Mouse (Mus musculus) spleen, adult 12 weeks (tissue): ENCODE results near the gene Camsap2.

Experiments
- DNase-seq: peaks from one replicate; pipeline ENCODE4 v3.0.0; 2022; ENCODE audit warnings: low spot score

The Camsap2 gene

DNA sequence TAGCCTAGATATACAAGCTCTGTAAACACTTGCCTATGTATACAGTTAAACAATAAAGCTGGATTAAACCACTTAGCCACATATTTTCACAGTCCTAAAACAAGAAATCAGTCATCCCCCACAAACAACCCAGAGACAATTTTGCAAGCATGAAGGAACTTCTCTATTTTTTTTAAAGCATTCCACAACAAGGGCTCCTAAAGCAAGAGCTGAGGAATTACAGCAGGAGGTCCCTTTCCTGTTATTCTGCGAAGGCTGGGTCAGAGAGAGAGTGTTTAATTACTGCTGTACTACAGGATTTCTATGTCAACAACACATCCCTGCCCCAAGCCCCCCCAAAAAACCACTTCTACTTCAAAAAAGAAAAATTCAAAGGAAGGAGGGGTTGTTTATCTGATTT is 1.6 kb downstream of the Camsap2 start:
- DNase-seq, result no peak

GRCm38 (mm10) chr1:136343727-136344126 is 2.2 kb downstream of the Camsap2 start:
- no peak for DNase-seq

DNA sequence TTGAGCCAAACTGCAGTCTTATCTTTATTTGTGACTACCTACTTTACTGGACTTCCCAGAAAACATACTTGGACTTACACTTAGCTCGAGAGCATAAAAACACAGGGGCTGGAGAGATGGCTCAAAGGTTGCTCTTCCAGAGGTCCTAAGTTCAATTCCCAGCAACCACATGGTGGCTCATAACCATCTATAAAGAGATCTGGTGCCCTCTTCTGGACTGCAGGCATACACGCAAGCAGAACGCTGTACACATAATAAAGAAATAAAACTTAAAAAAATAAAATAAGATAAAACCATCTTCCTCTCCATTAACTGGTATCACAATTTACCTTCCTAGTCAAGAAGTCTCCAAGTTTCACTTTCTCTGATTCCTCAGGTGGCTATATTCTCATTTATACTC is 5.4 kb downstream of the Camsap2 start:
- DNase-seq, result no peak

- no peak for DNase-seq
Measured at GRCm38 (mm10) chr1:136334743-136335142, 11.2 kb downstream of the Camsap2 start.

DNA sequence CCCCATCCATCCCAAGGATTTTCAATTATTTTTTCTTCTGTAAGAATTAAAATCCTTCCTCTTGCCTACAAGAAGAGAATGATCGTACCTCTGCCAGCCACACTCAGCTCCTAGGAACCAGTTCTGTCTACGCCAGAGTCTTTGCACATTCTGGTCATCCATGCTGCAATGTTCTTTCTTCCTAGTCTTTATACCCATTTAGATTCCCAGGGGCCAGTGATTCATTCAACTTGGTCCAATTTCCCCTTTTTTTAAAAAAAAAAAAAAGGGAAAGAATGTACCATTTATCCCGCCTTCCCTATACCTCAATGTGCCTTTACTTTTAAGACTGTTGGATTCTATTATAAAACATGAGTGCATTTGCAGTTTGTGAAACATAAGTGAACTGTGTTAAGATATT is 12.4 kb downstream of the Camsap2 start:
- no peak for DNase-seq

DNA sequence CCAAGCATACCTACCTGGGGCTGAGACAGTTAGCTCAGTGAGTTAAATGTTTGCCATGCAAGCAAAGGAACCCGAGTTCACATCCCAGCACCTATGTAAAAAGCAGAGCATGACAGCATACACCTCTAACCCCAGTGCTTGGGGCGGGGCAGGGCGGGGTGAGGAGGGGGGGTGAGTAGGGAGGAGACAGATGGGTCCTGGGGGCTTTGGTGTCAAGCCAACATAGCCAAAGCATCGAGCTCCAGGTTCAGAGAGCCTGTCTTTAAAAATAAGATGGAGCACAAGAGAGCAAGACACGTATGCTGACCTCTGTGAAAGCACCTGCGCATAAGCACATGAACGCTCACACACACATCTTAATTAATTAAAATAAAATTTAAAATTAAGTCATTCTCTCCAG is 12.8 kb downstream of the Camsap2 start:
- no peak for DNase-seq

DNA sequence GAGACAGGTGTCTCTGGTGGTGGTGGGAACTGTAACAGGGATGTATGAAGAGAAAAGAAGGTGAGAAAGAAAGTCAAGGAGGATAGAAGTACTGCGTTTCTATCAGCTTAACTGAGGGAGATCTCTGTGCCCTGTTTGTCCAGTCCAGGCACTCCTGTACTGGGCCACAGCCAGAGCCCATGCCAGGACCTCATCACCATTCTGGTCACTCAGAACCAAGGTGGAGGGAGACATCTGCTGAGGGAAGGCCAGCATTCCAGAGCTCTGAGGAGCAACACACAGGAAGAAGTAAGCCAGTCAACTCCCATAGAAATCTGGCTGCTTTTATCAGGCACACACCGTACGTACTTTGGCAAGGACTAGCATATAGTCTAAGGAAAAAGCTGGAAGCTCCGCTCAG is 14.1 kb downstream of the Camsap2 start:
- DNase-seq, result no peak

DNA sequence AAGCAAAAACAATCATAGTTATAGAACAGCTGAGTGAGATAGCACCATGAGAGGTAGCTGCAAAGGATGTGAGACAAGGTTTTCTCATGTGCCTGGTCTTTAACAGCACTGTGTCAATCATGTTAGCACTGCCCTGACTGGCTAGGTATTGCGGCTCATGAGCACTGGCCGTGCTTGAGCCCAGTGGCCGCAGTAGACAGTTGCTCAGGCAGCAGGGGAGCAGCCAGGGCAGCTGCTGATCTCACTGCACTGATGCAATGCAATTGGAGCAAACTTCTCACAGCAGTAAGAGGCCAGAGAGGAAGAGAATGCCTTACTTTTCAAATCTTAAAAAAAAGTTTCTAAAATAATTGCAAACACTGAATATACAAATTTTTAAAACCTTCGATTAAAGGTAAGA is 16.5 kb downstream of the Camsap2 start:
- DNase-seq, result no peak

- DNase-seq, result no peak
Measured at GRCm38 (mm10) chr1:136328640-136329039, 17.3 kb downstream of the Camsap2 start.

DNA sequence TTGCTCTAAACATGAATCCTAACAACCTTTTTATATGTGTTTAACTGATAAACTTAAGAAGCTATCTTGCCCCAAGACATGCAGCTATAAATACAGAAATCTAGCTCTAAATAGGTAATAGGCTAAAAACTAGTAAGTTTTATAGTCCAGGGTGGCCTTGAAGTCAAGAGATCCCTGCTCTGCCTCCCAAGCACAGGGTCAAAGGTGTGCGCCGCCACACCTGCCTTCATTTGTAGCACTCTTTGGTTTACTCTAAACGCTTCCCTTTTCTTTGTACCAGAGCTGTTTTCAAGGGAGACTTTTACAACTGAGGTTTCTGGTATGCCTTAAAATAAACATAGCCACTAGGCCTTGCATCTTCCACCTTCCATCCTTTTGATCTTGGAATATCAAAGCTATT is 18.3 kb downstream of the Camsap2 start:
- DNase-seq, result no peak

- no peak for DNase-seq
Measured at GRCm38 (mm10) chr1:136325933-136326332, 20.0 kb downstream of the Camsap2 start.

GRCm38 (mm10) chr1:136322331-136322730 is 23.6 kb downstream of the Camsap2 start:
- DNase-seq, result no peak

- DNase-seq, result no peak
Measured at GRCm38 (mm10) chr1:136316317-136316716, 29.6 kb downstream of the Camsap2 start.

DNA sequence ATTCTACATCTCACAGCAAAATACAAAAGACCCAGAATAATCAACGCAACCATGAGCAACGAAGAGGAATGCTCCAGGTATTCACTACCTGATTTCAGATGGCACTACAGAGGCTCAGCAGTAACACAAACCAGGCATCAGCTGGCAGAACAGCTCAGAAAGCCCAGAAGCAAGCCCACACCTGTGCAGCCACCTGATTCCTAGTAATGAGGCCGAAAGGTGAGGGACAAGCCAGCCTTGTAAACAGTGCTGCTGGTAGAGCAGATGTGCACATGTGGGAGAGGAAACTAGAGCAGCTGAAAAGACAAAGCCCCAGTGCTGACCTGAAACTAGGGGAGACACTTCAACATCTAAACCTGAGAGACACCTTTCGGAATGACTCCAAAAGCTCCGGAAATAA is 36.7 kb downstream of the Camsap2 start:
- DNase-seq, result no peak

GRCm38 (mm10) chr1:136306424-136306823 is 39.5 kb downstream of the Camsap2 start:
- no peak for DNase-seq

DNA sequence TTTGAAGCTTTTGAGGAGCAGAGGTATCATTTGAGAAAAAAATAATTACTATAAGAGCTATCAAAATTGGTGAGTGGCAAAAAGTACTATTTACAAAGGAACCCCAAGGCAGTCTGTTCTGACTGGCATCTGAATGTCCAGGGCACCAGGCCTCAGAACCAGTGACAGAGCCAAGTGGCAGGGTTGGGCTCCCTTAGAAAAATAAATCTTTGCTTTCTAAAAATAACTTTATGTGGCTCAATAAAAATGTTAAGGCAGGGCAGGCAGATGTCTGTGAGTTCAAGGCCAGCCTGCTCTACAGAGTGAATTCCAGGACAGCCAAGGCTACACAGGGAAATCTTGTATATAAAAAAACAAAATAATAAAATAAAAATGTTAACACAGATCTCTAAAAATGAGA is 51.9 kb downstream of the Camsap2 start:
- no peak for DNase-seq

GRCm38 (mm10) chr1:136289803-136290202 is 56.1 kb downstream of the Camsap2 start:
- DNase-seq, result no peak

- no peak for DNase-seq
Measured at GRCm38 (mm10) chr1:136277366-136277765, 68.5 kb downstream of the Camsap2 start.

GRCm38 (mm10) chr1:136268224-136268623 is 77.7 kb downstream of the Camsap2 start:
- no peak for DNase-seq

GRCm38 (mm10) chr1:136266127-136266526 is 79.8 kb downstream of the Camsap2 start:
- no peak for DNase-seq

GRCm38 (mm10) chr1:136263355-136263754 is 82.5 kb downstream of the Camsap2 start:
- DNase-seq, result no peak

DNA sequence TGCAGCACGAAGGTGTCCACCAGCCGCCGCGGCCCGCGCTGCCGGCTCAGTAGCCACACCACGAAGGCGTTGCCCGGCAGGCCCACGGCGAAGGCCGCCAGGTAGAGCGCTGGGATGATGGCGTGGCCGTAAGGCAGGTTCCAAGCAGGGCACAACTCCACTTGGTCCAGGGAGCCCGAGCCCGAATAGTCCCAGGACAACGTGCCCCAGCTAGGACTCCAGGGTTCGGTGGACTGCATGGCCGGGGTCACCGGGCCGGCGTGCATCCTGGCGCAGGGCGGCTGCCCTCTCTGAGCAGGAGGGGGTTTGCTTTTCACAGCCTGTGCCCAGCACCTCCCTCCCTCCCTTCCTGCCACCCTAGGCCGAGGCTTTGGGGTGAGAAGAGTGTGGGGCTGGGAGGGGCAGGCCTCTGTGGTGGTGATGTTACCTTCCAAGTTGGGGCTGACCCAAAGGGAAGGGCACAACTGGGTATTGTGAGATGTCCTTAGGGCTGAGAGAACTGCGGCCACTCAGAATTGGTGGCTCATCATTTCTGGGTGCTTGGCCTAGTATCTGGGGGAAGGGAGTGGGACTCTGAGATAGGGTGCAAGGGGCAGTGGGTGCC is 85.2 kb downstream of the Camsap2 start, which contains the start of gene Gpr25:
Gene Gpr25, minus strand, starts transcription at position 239 of the 604 bp plus-strand sequence.
- no peak for DNase-seq

GRCm38 (mm10) chr1:136259893-136260634 is 85.8 kb downstream of the Camsap2 start:
- no peak for DNase-seq

- DNase-seq, result no peak
Measured at GRCm38 (mm10) chr1:136259543-136259892, 86.4 kb downstream of the Camsap2 start.
